Mouse (Mus musculus): ENCODE data around the gene Nagk. TPM values are rescaled to one million over a fixed set of nuclear protein-coding genes. Genes with fewer than 3 reads are reported as not detected.

The Nagk gene
- polyA plus RNA-seq, 1 experiment: 18.7 TPM

DNA sequence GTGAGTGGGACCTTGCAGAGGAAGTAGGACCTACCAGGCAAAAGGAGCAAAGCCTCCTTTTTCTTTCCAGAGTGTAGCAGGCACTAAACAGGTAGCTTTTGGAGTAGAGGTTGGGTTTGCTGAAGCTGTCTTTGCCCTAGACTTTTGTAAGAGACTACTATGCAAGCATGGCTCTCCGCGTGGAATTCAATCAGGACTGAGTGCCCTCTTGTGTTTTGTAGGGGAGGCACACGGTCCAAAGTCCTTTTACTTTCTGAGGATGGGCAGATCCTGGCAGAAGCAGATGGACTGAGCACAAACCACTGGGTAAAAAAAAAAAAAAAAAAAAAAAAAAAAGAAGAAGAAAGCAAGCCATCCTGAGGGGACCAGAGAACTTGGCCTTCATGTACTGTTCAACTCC is 1.9 kb downstream of the Nagk start:
- 88% methylated on average over 3 of the region's 3 CpGs for WGBS
- DNase-seq: no peak
- Histone ChIP-seq H3K27ac (ENCODE audit: control insufficient read depth, insufficient read depth, low read length) (no peak overlapping the region), H3K4me3 (ENCODE audit: control insufficient read depth, insufficient read depth, low read length) (no peak overlapping the region), H3K27me3 (ENCODE audit: control insufficient read depth, insufficient read depth, low read length) (no peaks in the 10 kb centered on the region), H3K4me1 (replicated peaks; ENCODE audit: control insufficient read depth, insufficient read depth, low read length) (peaks cover 10% of the 10 kb centered on the region), H3K36me3 (ENCODE audit: control insufficient read depth, insufficient read depth, low read length) (no peaks in the 10 kb centered on the region)
- no peak for TF ChIP-seq POLR2A (IDR thresholded peaks at IDR 0.05; ENCODE audit: control insufficient read depth, extremely low read depth, insufficient read depth, low read length, poor library complexity)
- no peak for TF ChIP-seq CTCF (IDR thresholded peaks at IDR 0.05; ENCODE audit: borderline replicate concordance, control insufficient read depth, extremely low read depth, insufficient read depth, low read length, poor library complexity)

DNA sequence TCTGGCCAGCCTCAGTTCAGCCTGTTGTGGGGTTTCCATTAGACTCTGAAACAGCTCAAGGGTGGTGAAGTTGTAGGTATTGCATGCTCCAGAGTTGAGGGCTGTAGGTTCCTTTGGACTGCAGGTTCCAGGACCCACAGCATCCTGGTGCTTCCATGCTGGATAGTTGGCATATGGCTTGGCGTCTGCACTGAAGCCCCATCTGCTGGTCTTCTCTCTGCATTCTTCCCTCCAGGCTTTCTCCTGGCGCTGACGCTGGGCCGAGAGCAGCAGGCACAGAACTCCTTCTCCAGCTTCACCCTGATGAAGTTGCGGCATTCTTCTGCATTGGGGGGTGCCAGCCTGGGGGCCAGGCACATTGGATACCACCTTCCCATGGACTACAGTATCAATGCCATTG is 7.3 kb downstream of the Nagk start:
- TF ChIP-seq CTCF (IDR thresholded peaks at IDR 0.05; ENCODE audit: borderline replicate concordance, control insufficient read depth, extremely low read depth, insufficient read depth, low read length, poor library complexity) (no peak), POLR2A (IDR thresholded peaks at IDR 0.05; ENCODE audit: control insufficient read depth, extremely low read depth, insufficient read depth, low read length, poor library complexity) (no peak)
- H3K4me3 ChIP-seq (ENCODE audit: control insufficient read depth, insufficient read depth, low read length): no peak overlapping the region
- no peaks in the 10 kb centered on the region for H3K27me3 ChIP-seq (ENCODE audit: control insufficient read depth, insufficient read depth, low read length)
- DNase-seq: no peak
- no peak overlapping the region for H3K27ac ChIP-seq (ENCODE audit: control insufficient read depth, insufficient read depth, low read length)
- H3K4me1 ChIP-seq (replicated peaks; ENCODE audit: control insufficient read depth, insufficient read depth, low read length): no peaks in the 10 kb centered on the region
- peaks cover 14% of the 10 kb centered on the region for H3K36me3 ChIP-seq (ENCODE audit: control insufficient read depth, insufficient read depth, low read length)
- 100% methylated on average over 5 of the region's 5 CpGs for WGBS

DNA sequence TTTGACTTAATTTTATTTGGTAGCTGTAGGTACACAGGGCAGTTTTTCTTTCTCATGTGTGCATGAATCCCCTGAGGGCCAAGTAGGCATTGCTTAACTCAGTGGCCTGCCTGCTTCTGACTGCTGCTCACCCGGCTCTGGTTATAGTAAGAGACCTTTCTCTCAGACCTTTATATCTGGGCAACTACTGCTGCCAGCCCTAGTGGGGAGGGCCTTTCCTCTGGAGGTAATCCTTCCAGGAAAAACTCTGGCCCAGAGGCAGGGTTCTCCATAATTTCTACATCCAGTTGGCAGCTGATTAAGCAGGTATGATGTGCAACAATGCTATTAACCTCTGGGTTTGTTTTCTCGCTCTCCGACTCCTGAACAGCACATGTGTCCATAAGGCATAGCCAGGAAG is 8.1 kb downstream of the Nagk start:
- DNase-seq: no peak
- 97% methylated on average over 3 of the region's 3 CpGs for WGBS
- no peak overlapping the region for H3K4me3 ChIP-seq (ENCODE audit: control insufficient read depth, insufficient read depth, low read length)
- H3K27ac ChIP-seq (ENCODE audit: control insufficient read depth, insufficient read depth, low read length): no peak overlapping the region
- TF ChIP-seq POLR2A (IDR thresholded peaks at IDR 0.05; ENCODE audit: control insufficient read depth, extremely low read depth, insufficient read depth, low read length, poor library complexity) (no peak), CTCF (IDR thresholded peaks at IDR 0.05; ENCODE audit: borderline replicate concordance, control insufficient read depth, extremely low read depth, insufficient read depth, low read length, poor library complexity) (no peak)
- peaks cover 20% of the 10 kb centered on the region for H3K36me3 ChIP-seq (ENCODE audit: control insufficient read depth, insufficient read depth, low read length)
- H3K27me3 ChIP-seq (ENCODE audit: control insufficient read depth, insufficient read depth, low read length): no peaks in the 10 kb centered on the region
- H3K4me1 ChIP-seq (replicated peaks; ENCODE audit: control insufficient read depth, insufficient read depth, low read length): no peaks in the 10 kb centered on the region

DNA sequence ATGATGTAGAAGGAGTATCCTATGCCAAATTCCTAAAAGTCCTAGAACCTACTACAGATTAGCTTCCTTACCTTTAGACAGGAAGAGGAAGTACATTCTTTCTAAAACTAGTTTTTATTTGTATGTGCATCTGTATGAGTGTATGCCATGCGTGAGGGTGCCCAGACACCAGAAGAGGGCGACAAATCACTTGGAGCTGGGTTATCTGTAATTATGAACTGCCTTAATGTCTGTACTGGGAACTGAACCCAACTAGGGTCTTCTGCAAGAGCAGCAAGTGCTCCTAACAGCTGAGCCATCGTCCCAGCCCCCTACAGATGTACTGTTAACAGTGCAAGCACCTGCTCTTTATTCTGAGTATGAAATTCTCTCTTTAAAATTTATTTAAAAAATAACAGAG is 21.0 kb downstream of the Nagk start:
- no peak overlapping the region for H3K4me3 ChIP-seq (ENCODE audit: control insufficient read depth, insufficient read depth, low read length)
- H3K4me1 ChIP-seq (replicated peaks; ENCODE audit: control insufficient read depth, insufficient read depth, low read length): no peaks in the 10 kb centered on the region
- no peaks in the 10 kb centered on the region for H3K27me3 ChIP-seq (ENCODE audit: control insufficient read depth, insufficient read depth, low read length)
- H3K36me3 ChIP-seq (ENCODE audit: control insufficient read depth, insufficient read depth, low read length): peaks cover 19% of the 10 kb centered on the region
- WGBS: 98% methylated on average over 3 of the region's 3 CpGs
- no peak overlapping the region for H3K27ac ChIP-seq (ENCODE audit: control insufficient read depth, insufficient read depth, low read length)
- TF ChIP-seq POLR2A (IDR thresholded peaks at IDR 0.05; ENCODE audit: control insufficient read depth, extremely low read depth, insufficient read depth, low read length, poor library complexity) (no peak), CTCF (IDR thresholded peaks at IDR 0.05; ENCODE audit: borderline replicate concordance, control insufficient read depth, extremely low read depth, insufficient read depth, low read length, poor library complexity) (no peak)
- DNase-seq: no peak

DNA sequence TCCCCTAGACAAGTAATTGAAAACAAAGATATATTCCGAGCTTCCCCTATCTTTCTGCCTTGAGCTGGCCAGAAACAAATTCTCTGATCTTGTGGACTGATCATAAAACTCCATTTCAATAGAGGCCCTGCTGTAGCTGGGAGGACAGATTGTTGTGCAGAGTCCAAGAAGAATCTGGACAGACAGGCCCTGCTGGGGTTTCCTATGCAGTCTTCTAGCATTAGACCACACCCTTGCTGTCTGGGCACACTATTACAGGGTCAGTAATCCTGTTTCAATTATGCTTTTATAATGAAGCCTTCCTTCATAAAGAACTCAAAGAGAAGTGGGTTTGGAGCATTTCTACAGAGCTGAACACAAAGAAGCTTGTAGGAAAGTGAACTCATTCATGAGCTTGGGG is 24.2 kb downstream of the Nagk start:
- H3K27ac ChIP-seq (ENCODE audit: control insufficient read depth, insufficient read depth, low read length): no peak overlapping the region
- H3K4me1 ChIP-seq (replicated peaks; ENCODE audit: control insufficient read depth, insufficient read depth, low read length): no peaks in the 10 kb centered on the region
- no peaks in the 10 kb centered on the region for H3K27me3 ChIP-seq (ENCODE audit: control insufficient read depth, insufficient read depth, low read length)
- 100% methylated on average over 1 of the region's 1 CpGs for WGBS
- H3K4me3 ChIP-seq (ENCODE audit: control insufficient read depth, insufficient read depth, low read length): no peak overlapping the region
- DNase-seq: no peak
- TF ChIP-seq POLR2A (IDR thresholded peaks at IDR 0.05; ENCODE audit: control insufficient read depth, extremely low read depth, insufficient read depth, low read length, poor library complexity) (no peak), CTCF (IDR thresholded peaks at IDR 0.05; ENCODE audit: borderline replicate concordance, control insufficient read depth, extremely low read depth, insufficient read depth, low read length, poor library complexity) (no peak)
- peaks cover 10% of the 10 kb centered on the region for H3K36me3 ChIP-seq (ENCODE audit: control insufficient read depth, insufficient read depth, low read length)

DNA sequence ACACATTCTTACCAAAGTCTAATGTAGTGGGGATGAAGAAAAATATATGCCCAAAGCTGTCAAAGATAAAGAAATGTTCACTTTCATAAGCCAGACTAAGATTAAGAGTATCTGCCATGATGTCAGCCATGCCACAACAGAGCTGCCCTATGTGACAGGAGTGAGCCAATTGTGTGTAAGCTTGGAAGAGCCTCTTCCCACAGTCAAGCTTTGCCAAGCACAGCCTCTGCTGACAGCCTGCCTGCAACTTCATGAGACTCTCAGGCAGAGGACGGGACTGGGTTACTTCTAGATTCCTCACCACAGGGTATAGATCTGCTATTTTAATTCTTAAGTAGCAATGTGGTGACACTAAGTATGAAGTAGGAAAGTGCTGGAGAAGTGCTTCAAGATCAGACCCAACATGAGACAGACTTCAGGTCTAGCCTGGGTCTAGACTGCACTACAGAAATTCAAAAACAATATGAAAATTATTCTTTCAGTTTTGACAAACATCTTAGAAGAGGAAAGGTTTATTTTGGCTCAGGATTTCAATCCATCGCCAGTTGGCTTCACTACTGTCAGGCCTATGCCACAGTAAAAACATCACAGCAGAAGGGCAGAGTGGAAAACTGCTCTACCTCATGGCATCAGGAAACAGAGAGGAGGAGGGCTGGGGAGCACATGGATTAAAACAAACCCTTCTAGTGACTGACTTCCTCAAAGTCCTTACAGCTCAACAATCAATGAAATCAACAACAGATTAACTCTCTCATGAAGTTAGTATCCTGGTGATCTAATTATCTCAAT is 26.1 kb downstream of the Nagk start:
- no peaks in the 10 kb centered on the region for H3K27me3 ChIP-seq (ENCODE audit: control insufficient read depth, insufficient read depth, low read length)
- TF ChIP-seq CTCF (IDR thresholded peaks at IDR 0.05; ENCODE audit: borderline replicate concordance, control insufficient read depth, extremely low read depth, insufficient read depth, low read length, poor library complexity): no peak
- no peak for TF ChIP-seq POLR2A (IDR thresholded peaks at IDR 0.05; ENCODE audit: control insufficient read depth, extremely low read depth, insufficient read depth, low read length, poor library complexity)
- no peaks in the 10 kb centered on the region for H3K4me1 ChIP-seq (replicated peaks; ENCODE audit: control insufficient read depth, insufficient read depth, low read length)
- no peak overlapping the region for H3K4me3 ChIP-seq (ENCODE audit: control insufficient read depth, insufficient read depth, low read length)
- H3K27ac ChIP-seq (ENCODE audit: control insufficient read depth, insufficient read depth, low read length): no peak overlapping the region
- DNase-seq: no peak
- peaks cover 3% of the 10 kb centered on the region; the same call in 1 of the 2 replicates for H3K36me3 ChIP-seq (ENCODE audit: control insufficient read depth, insufficient read depth, low read length)
- WGBS: 91% methylated on average over 2 of the region's 2 CpGs

Measured in thymus, adult 2 months (tissue).